Mouse (Mus musculus) midbrain, embryonic 14.5 days (tissue): ENCODE measurements around the gene Tprn. TPM values are rescaled to one million over a fixed set of nuclear protein-coding genes. Genes with fewer than 3 reads are reported as not detected.

Experiments used
- ATAC-seq: fragments of 200-750 bp; cut with Nextera tagmentation; 2 replicates; pipeline ENCODE4 v1.8.0; 2017; ENCODE audit warnings: moderate number of reproducible peaks, moderate library complexity; ENCODE audit not compliant: low FRiP score, low TSS enrichment
- DNase-seq: peaks from one replicate; pipeline ENCODE4 v3.0.0-alpha.2; 2015
- H3K27ac ChIP-seq: fragments of 300-500 bp; sonication (generic); replicated peaks from 2 replicates; pipeline ENCODE4 v1.5.1; 2014; ENCODE audit warnings: mild to moderate bottlenecking, low read depth, low read length, moderate library complexity
- H3K27me3 ChIP-seq: fragments of 300-500 bp; sonication (generic); 2 replicates; pipeline ENCODE4 v1.6.1; 2014; ENCODE audit warnings: low read length, control low read depth, mixed read lengths; ENCODE audit not compliant: control insufficient read depth, insufficient read depth
- H3K36me3 ChIP-seq: fragments of 300-500 bp; sonication (generic); 2 replicates; pipeline ENCODE4 v1.6.1; 2014; ENCODE audit warnings: low read length, control low read depth; ENCODE audit not compliant: control insufficient read depth, insufficient read depth
- H3K4me1 ChIP-seq: fragments of 300-500 bp; sonication (generic); 2 replicates; pipeline ENCODE4 v1.6.1; 2014; ENCODE audit warnings: mild to moderate bottlenecking, antibody characterized with exemption, low read length, control low read depth; ENCODE audit not compliant: control insufficient read depth, insufficient read depth
- H3K4me2 ChIP-seq: fragments of 300-500 bp; sonication (generic); 2 replicates; pipeline ENCODE4 v1.6.1; 2014; ENCODE audit warnings: mild to moderate bottlenecking, low read length, moderate library complexity
- H3K4me3 ChIP-seq: fragments of 300-500 bp; sonication (generic); replicated peaks from 2 replicates; pipeline ENCODE4 v1.5.1; 2014; ENCODE audit warnings: low read depth, low read length
- H3K9ac ChIP-seq: fragments of 300-500 bp; sonication (generic); replicated peaks from 2 replicates; pipeline ENCODE4 v1.6.1; 2014; ENCODE audit warnings: mild to moderate bottlenecking, low read length, moderate library complexity
- H3K9me3 ChIP-seq: fragments of 300-500 bp; sonication (generic); 2 replicates; pipeline ENCODE4 v1.6.1; 2016; ENCODE audit warnings: low read length, control low read depth, mixed read lengths; ENCODE audit not compliant: control insufficient read depth
- WGBS: fragments of 180-500 bp; shearing (Covaris S2); extraction: QIAGEN DNeasy Blood & Tissue Kit; methylation state at CpG from one replicate; pipeline ENCODE4 v1.1.7; 2014; 5-methylcytosine and 5-hydroxymethylcytosine counted together
- polyA plus RNA-seq: library from polyadenylated mRNA; unstranded; fragments of >200 nt; fragmentation: Nextera tagmentation; extraction: Ambion mirVana; gene quantifications from 2 replicates; pipeline ENCODE4 v1.2.1, GENCODE M21; 2014

Tprn gene
- polyA plus RNA-seq, 1 experiment from 2014 or later: 13.3 TPM

DNA sequence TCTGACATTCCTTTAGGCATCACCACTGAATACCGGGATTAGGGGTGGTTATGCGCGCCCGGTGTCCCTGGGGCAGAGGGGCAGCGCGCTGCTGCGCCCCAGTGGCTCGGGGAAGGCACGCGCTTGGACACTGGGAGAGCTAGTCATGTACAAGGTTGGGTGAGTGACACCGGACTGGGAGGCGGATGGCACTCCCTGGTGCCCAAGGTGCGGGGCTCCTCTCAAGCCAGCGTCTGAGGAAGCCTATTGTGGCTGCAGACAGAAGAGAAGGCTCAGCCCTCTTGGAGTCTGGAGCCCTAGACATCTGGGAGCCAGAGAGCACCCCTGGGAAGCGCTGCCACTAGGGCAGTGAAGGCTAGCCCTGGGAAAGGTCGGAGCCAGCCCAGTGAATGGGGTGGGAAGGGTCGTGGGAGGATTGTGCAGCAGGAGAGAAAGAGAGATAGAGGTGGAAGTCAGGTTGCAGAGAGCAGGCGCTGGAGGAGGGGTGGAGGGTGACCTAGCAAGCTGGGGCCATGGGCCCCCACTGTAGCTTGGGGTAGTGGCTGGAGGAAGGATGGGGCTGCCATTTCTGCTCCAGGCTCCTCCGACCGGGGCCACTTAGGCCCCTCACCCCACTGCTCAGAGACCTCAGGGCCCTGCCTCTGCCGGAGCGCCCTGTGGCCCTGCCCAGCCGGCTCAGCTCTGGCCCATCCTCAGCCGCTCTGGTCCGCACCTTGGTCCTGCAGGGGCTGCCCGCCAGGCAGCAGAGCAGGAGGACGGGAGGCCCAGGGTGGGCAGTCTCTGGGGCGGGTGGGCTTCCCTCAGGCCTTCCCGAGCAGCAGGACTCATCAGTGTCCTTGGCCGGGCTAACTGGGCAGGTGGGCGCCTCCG, 29.0 kb downstream of the Tprn start:
- peak overlapping the region; percentile 22; the same call in 1 of the 2 replicates for H3K4me3 ChIP-seq
- H3K9me3 ChIP-seq: no peaks in the 10 kb centered on the region
- H3K27me3 ChIP-seq: peaks cover 59% of the 10 kb centered on the region
- H3K36me3 ChIP-seq: peaks cover 8% of the 10 kb centered on the region; the same call in 1 of the 2 replicates
- peak overlapping the region; percentile 49 for H3K4me2 ChIP-seq
- no peak overlapping the region for H3K27ac ChIP-seq
- WGBS: 5% methylated on average over 32 of the region's 32 CpGs
- DNase-seq (no peak), ATAC-seq (no peak)
- H3K9ac ChIP-seq: no peak overlapping the region
- 0 out of 2 replicates have a peak, but pooled peaks cover 5% of the 10 kb centered on the region for H3K4me1 ChIP-seq

DNA sequence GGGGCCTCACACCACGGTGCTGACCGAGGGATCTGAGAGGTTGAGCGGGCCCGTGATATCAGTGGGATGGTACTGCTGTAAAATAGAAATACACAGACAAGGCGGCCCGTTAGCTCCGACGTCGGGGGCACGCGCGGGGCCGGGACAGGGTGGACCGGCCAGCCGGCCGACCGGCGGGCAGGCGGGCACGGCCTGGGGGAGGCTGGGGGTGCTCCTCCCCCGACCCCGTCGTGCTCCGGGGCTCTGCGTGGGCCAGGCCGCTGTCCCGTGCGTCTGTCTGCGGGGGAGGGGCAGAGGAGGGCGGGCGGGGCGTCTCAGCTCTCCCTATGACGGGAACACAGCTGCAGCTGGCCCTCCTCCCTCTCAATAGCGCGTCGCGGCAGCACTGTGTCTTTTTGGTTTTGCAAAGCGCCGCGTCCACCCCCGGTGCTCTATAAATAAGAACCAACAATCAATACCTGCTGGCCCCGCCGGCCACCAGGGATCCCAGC, 29.7 kb downstream of the Tprn start:
- peak overlapping the region; percentile 39; the same call in 1 of the 2 replicates for H3K9ac ChIP-seq
- DNase-seq (peak; percentile 20), ATAC-seq (no peak)
- H3K9me3 ChIP-seq: no peaks in the 10 kb centered on the region
- 0 out of 2 replicates have a peak, but pooled peaks cover 7% of the 10 kb centered on the region for H3K36me3 ChIP-seq
- 4% methylated on average over 42 of the region's 43 CpGs for WGBS
- peaks cover 59% of the 10 kb centered on the region for H3K27me3 ChIP-seq
- peak overlapping the region; percentile 42 for H3K4me2 ChIP-seq
- H3K4me3 ChIP-seq: peak overlapping the region; percentile 18; the same call in 1 of the 2 replicates
- no peak overlapping the region for H3K27ac ChIP-seq
- 0 out of 2 replicates have a peak, but pooled peaks cover 5% of the 10 kb centered on the region for H3K4me1 ChIP-seq

DNA sequence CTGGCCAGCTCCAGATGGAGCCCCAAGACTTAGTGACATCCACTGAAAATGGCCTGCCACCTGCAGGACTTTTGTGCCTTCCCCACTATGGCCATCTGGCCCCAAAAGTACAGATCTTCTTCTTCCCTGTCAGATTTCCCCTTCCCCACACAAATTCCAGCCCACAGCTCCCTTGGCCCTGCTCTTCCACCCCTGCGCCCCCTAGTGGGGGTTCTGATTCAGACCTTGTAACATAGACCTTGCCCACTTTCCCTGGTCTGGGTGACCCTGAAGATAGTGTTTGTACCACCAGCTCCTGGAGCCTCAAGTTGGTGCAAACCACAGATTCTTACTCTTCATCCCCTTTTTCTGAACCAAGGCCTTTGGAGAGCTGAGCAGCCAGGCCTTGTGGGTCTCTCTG, 30.4 kb downstream of the Tprn start:
- Histone ChIP-seq H3K4me2 (no peak overlapping the region), H3K9ac (no peak overlapping the region), H3K4me3 (no peak overlapping the region), H3K9me3 (no peaks in the 10 kb centered on the region), H3K36me3 (0 out of 2 replicates have a peak, but pooled peaks cover 7% of the 10 kb centered on the region), H3K27ac (no peak overlapping the region), H3K4me1 (0 out of 2 replicates have a peak, but pooled peaks cover 5% of the 10 kb centered on the region), H3K27me3 (peaks cover 59% of the 10 kb centered on the region)
- peak; percentile 83 for DNase-seq
- ATAC-seq: no peak
- WGBS: 0% methylated on average over 1 of the region's 1 CpGs

DNA sequence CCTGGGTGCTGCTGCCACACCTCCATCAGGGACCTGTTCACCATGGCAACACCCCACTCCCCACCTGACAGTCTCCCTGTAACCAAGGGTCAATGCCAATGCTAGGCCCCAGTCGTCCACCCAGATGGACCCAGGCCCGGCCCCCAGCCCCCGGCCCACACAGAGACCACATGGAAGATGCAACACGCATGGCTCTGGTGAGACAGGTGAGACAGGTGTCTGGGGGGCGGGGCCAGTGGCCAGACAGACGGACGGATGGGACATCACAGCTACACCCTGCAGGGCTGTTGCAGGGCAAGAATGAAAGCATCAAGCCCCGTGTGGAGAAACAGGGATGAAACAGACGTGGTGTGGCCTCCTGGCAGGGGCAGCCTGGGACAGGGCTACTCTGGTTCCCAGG, 31.3 kb downstream of the Tprn start:
- WGBS: 78% methylated on average over 9 of the region's 9 CpGs
- no peak for DNase-seq
- H3K9ac ChIP-seq: no peak overlapping the region
- 0 out of 2 replicates have a peak, but pooled peaks cover 5% of the 10 kb centered on the region for H3K4me1 ChIP-seq
- H3K27me3 ChIP-seq: peaks cover 58% of the 10 kb centered on the region
- ATAC-seq: no peak
- H3K36me3 ChIP-seq: 0 out of 2 replicates have a peak, but pooled peaks cover 10% of the 10 kb centered on the region
- H3K27ac ChIP-seq: no peak overlapping the region
- H3K9me3 ChIP-seq: no peaks in the 10 kb centered on the region
- no peak overlapping the region for H3K4me2 ChIP-seq
- no peak overlapping the region for H3K4me3 ChIP-seq

DNA sequence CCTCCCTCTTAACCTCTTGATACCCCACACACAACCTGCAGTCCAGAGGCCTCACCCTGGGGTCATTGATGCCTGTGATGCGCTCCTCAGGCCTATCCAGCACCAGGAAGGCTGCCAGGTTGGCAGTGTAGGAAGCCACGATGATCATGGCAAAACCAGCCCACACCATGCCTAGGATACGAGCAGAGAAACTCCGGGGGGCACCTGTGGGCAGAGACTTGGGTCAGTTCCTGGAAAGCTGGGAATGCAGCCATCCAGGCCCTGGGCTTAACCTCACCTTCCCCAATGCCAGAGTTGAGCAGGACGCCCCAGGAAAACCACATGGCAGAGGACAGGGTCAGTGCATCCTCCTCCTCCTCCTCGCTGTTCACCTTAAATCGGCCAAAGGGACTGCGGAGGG, 34.7 kb downstream of the Tprn start:
- WGBS: 75% methylated on average over 8 of the region's 8 CpGs
- Histone ChIP-seq H3K27ac (no peak overlapping the region), H3K9me3 (no peaks in the 10 kb centered on the region), H3K4me1 (no peaks in the 10 kb centered on the region), H3K36me3 (peaks cover 10% of the 10 kb centered on the region; the same call in 1 of the 2 replicates), H3K9ac (no peak overlapping the region), H3K4me3 (no peak overlapping the region), H3K27me3 (peaks cover 24% of the 10 kb centered on the region), H3K4me2 (no peak overlapping the region)
- DNase-seq: no peak
- ATAC-seq: no peak

DNA sequence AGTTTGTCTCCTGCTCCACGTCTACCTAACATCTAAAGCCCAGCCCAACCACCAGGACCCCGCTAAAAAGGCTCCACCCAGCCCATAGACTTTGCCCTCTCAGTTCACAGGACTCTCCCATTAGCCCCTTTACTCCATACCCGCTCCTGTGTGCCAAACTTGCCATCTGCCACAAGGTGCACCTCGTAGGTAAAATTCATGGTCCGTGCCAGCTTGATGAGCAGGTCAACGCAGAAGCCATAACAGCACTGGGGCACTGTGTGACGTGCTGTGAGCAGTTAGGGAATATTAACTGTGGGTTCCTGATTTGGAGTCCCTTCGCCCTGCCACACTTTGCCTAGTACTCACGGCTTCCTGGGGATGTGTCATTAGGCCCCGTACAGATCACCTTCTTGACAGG, 35.6 kb downstream of the Tprn start:
- Histone ChIP-seq H3K36me3 (peaks cover 10% of the 10 kb centered on the region; the same call in 1 of the 2 replicates), H3K27me3 (peaks cover 14% of the 10 kb centered on the region), H3K4me3 (no peak overlapping the region), H3K27ac (no peak overlapping the region), H3K9me3 (no peaks in the 10 kb centered on the region), H3K4me2 (no peak overlapping the region), H3K9ac (no peak overlapping the region), H3K4me1 (no peaks in the 10 kb centered on the region)
- DNase-seq (no peak), ATAC-seq (no peak)
- 85% methylated on average over 10 of the region's 10 CpGs for whole genome bisulfite sequencing

DNA sequence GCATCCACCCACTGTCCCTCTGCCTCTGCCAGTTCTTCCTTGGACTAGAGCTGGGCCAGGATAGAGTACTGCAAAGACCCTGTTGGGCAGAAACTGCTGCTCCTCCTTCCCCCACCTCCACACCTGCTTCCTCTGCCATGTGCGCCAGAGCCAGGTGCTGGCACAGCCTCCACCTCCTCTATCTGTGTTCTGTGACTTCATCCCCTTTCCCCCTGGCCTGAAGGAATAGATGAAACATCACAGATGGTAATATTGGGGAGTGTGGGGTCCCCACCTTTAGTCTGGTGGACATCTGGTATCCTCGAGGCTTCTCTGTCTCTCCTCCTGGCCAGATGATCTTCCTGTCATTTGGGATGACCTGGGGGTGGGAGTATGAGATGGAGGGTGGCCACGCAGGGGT, 41.0 kb downstream of the Tprn start:
- DNase-seq (no peak), ATAC-seq (no peak)
- 0 out of 2 replicates have a peak, but pooled peaks cover 4% of the 10 kb centered on the region for H3K4me1 ChIP-seq
- H3K27me3 ChIP-seq: peaks cover 8% of the 10 kb centered on the region
- 79% methylated on average over 3 of the region's 3 CpGs for WGBS
- no peak overlapping the region for H3K4me2 ChIP-seq
- H3K36me3 ChIP-seq: peaks cover 5% of the 10 kb centered on the region; the same call in 1 of the 2 replicates
- no peak overlapping the region for H3K4me3 ChIP-seq
- no peaks in the 10 kb centered on the region for H3K9me3 ChIP-seq
- H3K27ac ChIP-seq: no peak overlapping the region
- no peak overlapping the region for H3K9ac ChIP-seq

DNA sequence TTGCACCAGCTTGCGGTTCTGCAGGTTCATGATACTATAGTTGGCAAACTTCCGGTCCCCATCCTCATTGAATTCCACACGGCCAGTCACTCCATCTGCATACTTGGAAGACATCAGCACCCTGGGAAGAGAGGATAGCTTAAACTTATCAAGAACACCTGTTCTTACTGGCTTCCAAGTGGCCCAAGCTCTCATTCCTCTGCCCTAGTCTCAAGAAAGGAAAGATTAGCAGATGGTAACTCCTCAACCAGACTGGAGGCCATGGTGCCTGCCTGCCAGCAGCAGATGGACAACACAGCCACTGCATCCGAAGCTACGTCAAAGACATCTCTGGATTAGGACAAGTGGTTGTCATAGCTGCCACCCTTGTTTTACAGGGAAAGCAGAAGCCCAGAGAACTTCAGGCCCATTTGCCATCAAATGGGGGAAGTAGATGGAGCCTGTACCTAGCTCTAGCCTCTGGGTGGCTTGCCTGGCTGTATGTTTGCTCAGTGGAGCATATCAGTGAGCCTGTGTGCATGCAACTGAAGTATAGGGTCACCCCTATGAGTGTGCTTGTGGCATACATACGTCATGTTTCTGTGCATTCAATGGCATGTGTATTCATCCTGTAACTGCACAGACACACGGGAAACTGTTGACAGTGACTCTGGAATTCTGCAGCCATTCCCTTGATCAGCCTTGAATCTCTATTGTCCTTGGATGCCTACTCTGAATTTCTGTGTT, 41.7 kb downstream of the Tprn start:
- Histone ChIP-seq H3K36me3 (peaks cover 5% of the 10 kb centered on the region; the same call in 1 of the 2 replicates), H3K9ac (no peak overlapping the region; the same call in 1 of the 2 replicates), H3K27me3 (peaks cover 15% of the 10 kb centered on the region), H3K27ac (no peak overlapping the region), H3K4me2 (peak overlapping the region; percentile 76), H3K9me3 (no peaks in the 10 kb centered on the region), H3K4me3 (peak overlapping the region; percentile 41), H3K4me1 (0 out of 2 replicates have a peak, but pooled peaks cover 4% of the 10 kb centered on the region)
- DNase-seq (no peak), ATAC-seq (no peak)
- 70% methylated on average over 7 of the region's 7 CpGs for WGBS
